Mouse (Mus musculus): ENCODE data around the gene Hey2. TPM values are rescaled to one million over a fixed set of nuclear protein-coding genes. Genes with fewer than 3 reads are reported as not detected.

The Hey2 gene
- polyA plus RNA-seq, 1 experiment from 2014 or later = 7.7 TPM

DNA sequence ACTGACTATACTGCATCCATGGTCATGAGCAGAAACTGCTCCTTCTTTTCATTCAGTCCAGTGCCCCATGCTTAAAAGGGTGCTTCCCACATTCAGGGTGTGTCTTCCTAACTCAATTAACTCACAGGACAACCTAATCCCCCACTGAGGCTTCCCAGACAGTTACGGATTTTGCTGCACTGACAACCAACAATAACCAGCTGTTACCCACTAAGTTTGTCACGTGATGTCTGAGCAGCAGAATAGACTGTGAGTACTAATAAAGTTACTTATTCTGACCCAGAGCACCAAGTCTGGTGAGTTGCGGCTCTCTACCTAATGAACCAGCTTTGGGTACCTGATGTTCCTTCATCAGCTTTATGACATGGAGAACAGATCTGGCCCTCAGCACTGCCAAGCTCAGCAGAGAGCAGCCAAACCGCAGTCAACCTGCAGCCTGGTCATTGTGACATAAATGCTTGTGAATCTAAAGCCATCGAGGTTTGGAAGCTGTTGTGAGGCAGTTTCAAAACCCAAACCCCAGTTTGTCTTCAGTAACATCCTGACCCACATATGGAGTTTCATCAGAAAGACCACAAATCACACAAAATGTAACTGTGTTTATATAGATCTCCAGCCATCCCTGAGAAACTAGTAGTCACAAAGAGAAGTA lies 56.4 kb downstream of the Hey2 start:
- H3K9ac ChIP-seq = no peak overlapping the region
- no peaks in the 10 kb centered on the region for H3K27me3 ChIP-seq
- ATAC-seq (ENCODE audit: low FRiP score) = no peak
- H3K27ac ChIP-seq = no peak overlapping the region
- 90% methylated on average over 5 of the region's 5 CpGs for WGBS
- no peaks in the 10 kb centered on the region for H3K36me3 ChIP-seq
- no peaks in the 10 kb centered on the region for H3K9me3 ChIP-seq
- no peak overlapping the region for H3K4me2 ChIP-seq
- H3K4me1 ChIP-seq (replicated peaks) = no peaks in the 10 kb centered on the region
- no peak overlapping the region for H3K4me3 ChIP-seq

Other genes with a start within 250 kb of the Hey2 start
- gene Trmt11, start 242.1 kb downstream of the Hey2 start, polyA plus RNA-seq (2015; fragmentation: Nextera tagmentation; extraction: Ambion mirVana) = 23.9 and 26.6 TPM in 2 replicates
- gene Hint3, start 213.2 kb downstream of the Hey2 start, polyA plus RNA-seq (2015; fragmentation: Nextera tagmentation; extraction: Ambion mirVana) = 19.1 and 21.5 TPM in 2 replicates
- 12.6 and 13.1 TPM in 2 replicates for gene Ncoa7, start 39.5 kb downstream of the Hey2 start, polyA plus RNA-seq (2015; fragmentation: Nextera tagmentation; extraction: Ambion mirVana)